Mouse (Mus musculus): ENCODE results near the gene 4932414N04Rik.

DNA sequence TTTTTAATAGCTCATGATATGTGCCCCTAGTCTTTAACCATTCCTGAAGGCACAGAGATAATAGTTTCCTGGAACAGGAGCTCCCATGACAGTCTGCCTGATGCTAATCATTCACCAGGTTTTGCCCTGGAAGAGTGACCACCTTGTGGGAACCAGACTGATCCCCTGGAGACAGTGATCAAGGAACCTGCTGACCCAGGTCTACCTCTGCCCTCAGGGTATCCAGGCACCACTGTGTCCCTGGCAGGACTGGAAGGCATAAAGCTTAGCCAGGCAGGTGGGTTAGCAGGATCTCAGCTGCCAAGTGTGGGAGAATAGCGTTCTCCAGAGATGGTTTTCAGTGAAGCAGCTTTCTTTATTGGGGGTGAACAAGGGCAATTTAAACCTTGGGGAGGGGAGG lies 109.1 kb downstream of the 4932414N04Rik start:
- TF ChIP-seq CTCF (IDR thresholded peaks at IDR 0.05; ENCODE audit: extremely low read depth, insufficient read length, insufficient replicate concordance, low read depth, low read length), result no peak
- TF ChIP-seq POLR2A (IDR thresholded peaks at IDR 0.05; ENCODE audit: low read depth, low read length), result no peak

Measured in small intestine, adult 2 months (tissue).